Mouse (Mus musculus) thymus, adult 2 months (tissue): ENCODE results near the gene Dhrs7b. TPM values are rescaled to one million over a fixed set of nuclear protein-coding genes. Genes with fewer than 3 reads are reported as not detected.

ENCODE experiments used
- DNase-seq: peaks from one replicate; pipeline ENCODE4 v3.0.0; 2021
- H3K27ac ChIP-seq: fragments of 200-500 bp; 2 replicates; pipeline ENCODE4 v1.5.1; 2012; ENCODE audit warnings: low read length, control low read depth; ENCODE audit not compliant: control insufficient read depth, insufficient read depth
- H3K27me3 ChIP-seq: fragments of 200-500 bp; 2 replicates; pipeline ENCODE4 v1.6.1; 2012; ENCODE audit warnings: mild to moderate bottlenecking, low read length, moderate library complexity, mixed read lengths; ENCODE audit not compliant: control insufficient read depth, insufficient read depth
- H3K36me3 ChIP-seq: fragments of 200-500 bp; 2 replicates; pipeline ENCODE4 v1.6.1; 2012; ENCODE audit warnings: mild to moderate bottlenecking, low read length, moderate library complexity; ENCODE audit not compliant: control insufficient read depth, insufficient read depth
- H3K4me1 ChIP-seq: fragments of 200-500 bp; replicated peaks from 2 replicates; pipeline ENCODE4 v1.6.1; 2012; ENCODE audit warnings: low read length; ENCODE audit not compliant: control insufficient read depth, insufficient read depth
- H3K4me3 ChIP-seq: fragments of 200-500 bp; 2 replicates; pipeline ENCODE4 v1.5.1; 2012; ENCODE audit warnings: mild to moderate bottlenecking, low read length, control low read depth, moderate library complexity; ENCODE audit not compliant: control insufficient read depth, insufficient read depth
- CTCF ChIP-seq: fragments of 200-500 bp; IDR thresholded peaks from 2 replicates; pipeline ENCODE4 v1.5.1; 2012; ENCODE audit warnings: mild to moderate bottlenecking, control low read depth, low read length, moderate library complexity, borderline replicate concordance; ENCODE audit not compliant: control insufficient read depth, poor library complexity, insufficient read depth; ENCODE audit errors: extremely low read depth
- POLR2A ChIP-seq: fragments of 200-500 bp; IDR thresholded peaks from 2 replicates; pipeline ENCODE4 v1.6.1; 2012; ENCODE audit warnings: mild to moderate bottlenecking, low read length, control low read depth, moderate library complexity; ENCODE audit not compliant: control insufficient read depth, poor library complexity, insufficient read depth; ENCODE audit errors: extremely low read depth
- WGBS: fragments of 180-500 bp; shearing (Covaris S2); methylation state at CpG from one replicate; pipeline ENCODE4 v1.1.7; 2018; 5-methylcytosine and 5-hydroxymethylcytosine counted together
- polyA plus RNA-seq: library from polyadenylated mRNA; depleted of rRNA; stranded (reverse); fragments of >200 nt; gene quantifications from 2 replicates; pipeline ENCODE4 v1.2.3, GENCODE M21; 2012; rRNA removed

Dhrs7b gene
- polyA plus RNA-seq, 1 experiment, result 17.3 TPM

- no peak for DNase-seq
- no peak for TF ChIP-seq CTCF
- TF ChIP-seq POLR2A, result no peak
- WGBS, result 96% methylated on average over 10 of the region's 10 CpGs
- H3K36me3 ChIP-seq, result peaks cover 5% of the 10 kb centered on the region; the same call in 1 of the 2 replicates
- no peaks in the 10 kb centered on the region for H3K27me3 ChIP-seq
- H3K4me1 ChIP-seq, result no peaks in the 10 kb centered on the region
- H3K27ac ChIP-seq, result no peak overlapping the region
- no peak overlapping the region for H3K4me3 ChIP-seq
Observed at GRCm38 (mm10) chr11:60905407-60906120, 75.1 kb downstream of the Dhrs7b start.

DNA sequence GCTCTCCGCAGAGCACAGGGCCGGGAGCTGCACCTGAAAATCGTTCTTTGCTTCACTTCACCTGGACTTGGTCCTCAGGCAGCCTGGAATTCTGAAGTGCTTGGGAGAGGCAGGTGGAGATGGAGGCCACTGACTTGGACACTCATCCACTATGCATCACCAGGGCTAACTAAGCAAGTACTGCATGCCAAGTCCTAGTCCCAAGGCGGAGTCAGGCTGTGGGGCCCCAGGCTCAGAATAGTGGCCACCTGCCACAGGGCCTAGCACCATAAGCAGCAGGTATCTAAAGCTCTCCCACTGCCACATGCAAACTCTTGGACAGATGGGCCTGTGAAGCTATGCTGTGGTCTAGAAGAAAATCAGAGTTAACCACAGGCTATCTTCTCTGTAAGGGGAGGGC, 76.0 kb downstream of the Dhrs7b start:
- Histone ChIP-seq H3K4me1 (no peaks in the 10 kb centered on the region), H3K27ac (no peak overlapping the region), H3K27me3 (no peaks in the 10 kb centered on the region), H3K36me3 (peaks cover 5% of the 10 kb centered on the region; the same call in 1 of the 2 replicates), H3K4me3 (no peak overlapping the region)
- TF ChIP-seq CTCF (no peak), POLR2A (no peak)
- WGBS, result 94% methylated on average over 4 of the region's 4 CpGs
- DNase-seq, result no peak

DNA sequence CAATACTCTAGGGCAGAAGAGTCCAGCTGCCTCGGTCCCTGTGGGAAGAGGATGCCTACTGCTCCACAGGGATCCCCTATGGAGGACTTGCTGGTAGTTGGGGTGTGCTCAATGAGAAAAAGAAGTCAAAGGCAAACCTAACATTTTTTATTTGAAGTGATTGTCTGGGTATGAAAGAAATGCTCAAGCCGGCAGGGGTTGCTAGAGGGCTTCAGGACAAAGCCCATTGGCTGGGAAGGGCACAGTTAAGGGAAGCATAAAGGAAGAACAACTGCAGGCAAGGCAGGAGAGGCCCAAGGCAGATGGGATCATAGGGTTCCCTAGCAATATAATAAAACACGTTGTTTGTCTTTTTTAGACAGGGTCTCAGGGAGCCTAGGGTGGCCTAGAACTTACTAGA, 77.6 kb downstream of the Dhrs7b start:
- no peak for DNase-seq
- WGBS, result 88% methylated on average over 3 of the region's 3 CpGs

GRCm38 (mm10) chr11:60909626-60910025, 79.2 kb downstream of the Dhrs7b start:
- Histone ChIP-seq H3K27ac (no peak overlapping the region), H3K4me1 (peaks cover 13% of the 10 kb centered on the region), H3K4me3 (no peak overlapping the region), H3K36me3 (peaks cover 5% of the 10 kb centered on the region; the same call in 1 of the 2 replicates), H3K27me3 (no peaks in the 10 kb centered on the region)
- 95% methylated on average over 1 of the region's 1 CpGs for WGBS
- DNase-seq, result no peak
- no peak for TF ChIP-seq POLR2A
- no peak for TF ChIP-seq CTCF

More for the DNA sequence above, 77.6 kb downstream of the Dhrs7b start:
- peaks cover 5% of the 10 kb centered on the region; the same call in 1 of the 2 replicates for H3K36me3 ChIP-seq
- no peaks in the 10 kb centered on the region for H3K27me3 ChIP-seq
- no peak overlapping the region for H3K27ac ChIP-seq
- TF ChIP-seq POLR2A (no peak), CTCF (no peak)
- peaks cover 12% of the 10 kb centered on the region for H3K4me1 ChIP-seq
- no peak overlapping the region for H3K4me3 ChIP-seq

Other genes with a start within 250 kb of the Dhrs7b start
- gene Llgl1, start 130.9 kb upstream of the Dhrs7b start, polyA plus RNA-seq, result 143 and 154 TPM in 2 replicates
- gene Flii, start 103.4 kb upstream of the Dhrs7b start, polyA plus RNA-seq, result 254 and 271 TPM in 2 replicates
- gene Mief2, start 102.2 kb upstream of the Dhrs7b start, polyA plus RNA-seq, result 26.1 and 26.6 TPM in 2 replicates
- 17.9 and 19.4 TPM in 2 replicates for gene Top3a, start 53.3 kb upstream of the Dhrs7b start, polyA plus RNA-seq
- gene Smcr8, start 53.1 kb upstream of the Dhrs7b start, polyA plus RNA-seq, result 25.5 and 26.4 TPM in 2 replicates
- gene Shmt1, start 18.9 kb upstream of the Dhrs7b start, polyA plus RNA-seq, result 27.4 and 29.9 TPM in 2 replicates
- gene Tmem11, start 48.6 kb downstream of the Dhrs7b start, polyA plus RNA-seq, result 72.9 and 76.7 TPM in 2 replicates
- 62.9 and 63.8 TPM in 2 replicates for gene Natd1, start 84.1 kb downstream of the Dhrs7b start, polyA plus RNA-seq
- gene Map2k3, start 101.4 kb downstream of the Dhrs7b start, polyA plus RNA-seq, result 30.9 and 33.1 TPM in 2 replicates
- gene Kcnj12, start 191.9 kb downstream of the Dhrs7b start, polyA plus RNA-seq, result 0.51 and 1.8 TPM in 2 replicates